6 mouse cellular contexts compared by ENCODE assay signal in genomic region chr4:30447644-30448043, GRCm38 (mm10).
"Had no signal": no experiment of that assay in that cellular context is flagged by ENCODE, and none has a peak within 500 bp of the region (broad histone marks: within the 10 kb centered on the region; RNA-seq: fewer than 3 reads in every experiment).

No protein-coding gene starts in this region.

- DNase-seq: kidney, adult 18-20 months; kidney, postnatal 10 days; kidney, postnatal 4 days; lung, postnatal 14 days; thymus, adult 18-20 months; thymus, postnatal 14 days had no signal
